Mouse (Mus musculus) testis, adult 2 months (tissue): ENCODE data around the gene Siva1.

ENCODE experiments used
- CTCF ChIP-seq: fragments of 200-500 bp; IDR thresholded peaks from 2 replicates; pipeline ENCODE4 v1.5.1; 2012; ENCODE audit warnings: low read depth, mild to moderate bottlenecking, inconsistent platforms, low read length, moderate library complexity; ENCODE audit not compliant: control insufficient read depth, insufficient read depth, insufficient replicate concordance
- POLR2A ChIP-seq: fragments of 200-500 bp; IDR thresholded peaks from 2 replicates; pipeline ENCODE4 v1.6.1; 2012; ENCODE audit warnings: low read depth, mild to moderate bottlenecking, inconsistent platforms, low read length, moderate library complexity; ENCODE audit not compliant: control insufficient read depth

- TF ChIP-seq CTCF (no peak), POLR2A (no peak)
Measured at GRCm38 (mm10) chr12:112673576-112674091, 29.2 kb downstream of the Siva1 start.
